Mouse (Mus musculus) gastrocnemius, postnatal 36 days (tissue): ENCODE measurements around the gene Edc3. TPM values are rescaled to one million over a fixed set of nuclear protein-coding genes. Genes with fewer than 3 reads are reported as not detected.

ENCODE experiments used
- DNase-seq, 2 experiments: peaks; one replicate each; pipeline ENCODE4 v3.0.0; 2022
- intact Hi-C: fragments of 180-260 bp; cut with DNase I; formaldehyde crosslinking; loops from one replicate; pipeline ENCODE4 v1.15.1; 2025
- total RNA-seq, 2 experiments: library from RNA; stranded (reverse); gene quantifications; 2 replicates each; pipeline ENCODE4 v1.2.3; 2021

The Edc3 gene
- total RNA-seq, 2 experiments from 2014 or later: 4.8 to 6.3 TPM

- DNase-seq: peak; percentile 72 to 78
- intact Hi-C loops: no loop called here
Observed at GRCm38 (mm10) chr9:57759289-57759688, 50.9 kb downstream of the Edc3 start.

DNA sequence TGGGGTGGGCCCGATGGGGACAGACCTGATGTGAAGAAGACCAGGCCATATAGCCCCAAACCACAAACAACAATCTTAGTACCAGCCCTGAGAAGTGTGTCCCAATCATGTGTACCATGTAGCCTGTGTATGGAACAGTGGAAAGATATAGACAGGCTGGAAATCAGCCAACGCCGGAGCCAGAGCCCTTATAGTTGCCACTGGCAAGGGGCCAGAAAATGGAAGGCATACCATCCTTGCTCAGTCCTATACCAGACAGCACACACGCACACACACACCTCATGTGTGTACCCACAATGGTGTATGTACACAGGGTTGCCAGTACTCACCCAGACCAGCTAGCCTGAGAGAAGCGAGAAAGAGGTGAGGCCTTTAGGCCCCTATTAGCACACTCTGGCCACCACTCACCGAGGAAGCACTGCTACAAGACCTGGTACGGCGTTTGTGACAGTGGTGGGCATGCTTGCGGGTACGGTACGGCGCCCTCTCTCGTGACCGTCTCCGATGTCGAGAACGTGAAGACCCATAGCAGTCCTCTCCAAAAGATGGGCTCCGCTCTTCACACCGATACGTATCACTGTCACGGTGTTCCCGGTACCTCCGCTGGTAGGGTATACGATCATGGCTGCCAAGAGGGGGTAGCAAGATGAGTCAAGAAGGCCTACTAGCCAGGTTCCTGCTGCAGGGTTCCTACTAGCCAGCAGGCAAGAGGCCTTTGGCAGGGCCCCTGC is 52.2 kb downstream of the Edc3 start:
- intact Hi-C loops: loop anchor here (5.0 to 10.0 kb wide), 2 partner anchors 223 to 234 kb away; partner anchors contain the start of gene Fam219b
- DNase-seq: no peak

DNA sequence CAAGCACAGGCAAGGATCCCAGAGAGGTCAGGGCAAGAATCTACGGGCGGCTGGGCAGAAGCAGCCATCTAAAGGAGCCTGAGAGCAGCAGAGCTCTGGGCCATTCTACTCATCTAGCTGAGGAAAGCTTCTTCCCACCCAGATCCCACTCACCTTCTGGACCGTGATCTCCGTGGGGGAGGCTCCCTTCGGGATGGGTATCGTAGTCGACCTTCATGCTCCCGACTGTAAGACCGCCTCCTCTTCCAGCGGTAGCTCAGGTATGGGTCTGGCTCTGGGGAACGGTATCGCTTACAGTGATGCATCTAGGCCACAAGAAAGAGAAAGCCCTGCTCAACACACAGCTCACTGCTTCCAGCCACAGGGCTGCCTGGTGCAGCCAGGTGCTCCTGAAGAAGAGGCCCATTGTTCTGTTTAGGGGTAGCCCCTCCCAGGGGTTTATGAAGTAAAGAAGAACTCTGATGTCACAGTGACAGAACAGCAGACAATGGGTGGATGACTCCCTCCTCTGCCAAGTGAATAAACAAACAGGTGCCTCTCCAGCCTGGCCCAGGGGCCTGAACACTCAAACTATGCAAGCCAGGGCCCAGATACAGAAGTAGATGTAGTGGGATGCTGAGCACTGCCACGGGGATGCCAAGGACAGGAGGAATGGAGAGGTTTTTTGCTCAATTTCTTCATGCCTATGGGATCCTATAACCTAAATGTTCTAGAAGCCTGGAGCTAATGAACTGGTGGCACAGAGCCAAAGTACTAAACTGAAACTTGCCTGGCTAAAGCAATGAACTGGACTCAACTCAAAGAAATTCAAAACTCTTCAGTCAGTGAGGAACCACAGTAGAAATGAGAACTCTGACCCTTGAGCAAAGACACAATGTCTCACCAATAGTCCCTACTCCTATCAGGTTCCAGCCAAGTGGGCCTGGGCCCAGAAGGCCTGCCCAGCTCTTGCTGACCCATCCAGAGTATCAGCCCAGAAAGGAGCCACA is 53.5 kb downstream of the Edc3 start:
- no peak for DNase-seq
- intact Hi-C loops: loop anchor here (5.0 to 10.0 kb wide), 2 partner anchors 225 to 233 kb away; partner anchors contain the start of gene Fam219b

GRCm38 (mm10) chr9:57762563-57762991 is 54.2 kb downstream of the Edc3 start:
- no peak for DNase-seq
- intact Hi-C loops: loop anchor here (5.0 to 10.0 kb wide), 2 partner anchors 225 to 232 kb away; partner anchors contain the start of gene Fam219b

- intact Hi-C loops: loop anchor here (5.0 to 10.0 kb wide), 2 partner anchors 227 to 230 kb away; partner anchors contain the start of gene Fam219b
Observed at GRCm38 (mm10) chr9:57764147-57764973, 56.0 kb downstream of the Edc3 start.

DNA sequence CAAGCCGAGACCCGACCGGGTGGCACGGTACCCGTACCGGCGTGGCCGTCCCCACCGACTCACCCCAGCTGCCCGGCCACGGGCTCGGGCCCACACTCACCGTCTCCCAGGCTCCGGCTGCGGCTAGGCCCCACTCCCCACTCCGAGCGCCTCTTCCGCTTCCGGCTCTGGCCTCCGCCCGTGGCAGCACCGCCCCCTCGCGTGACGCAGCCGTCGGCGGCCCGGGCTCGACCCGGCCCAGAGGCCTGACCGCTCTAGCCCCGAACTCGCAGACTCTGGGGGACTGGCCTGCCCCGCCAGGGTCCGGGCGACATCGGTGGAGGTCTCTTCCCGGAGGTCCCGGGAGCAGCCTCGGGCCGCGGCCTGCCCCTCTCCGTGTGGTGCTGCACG is 56.6 kb downstream of the Edc3 start:
- DNase-seq: peak; percentile 92 to 93
- intact Hi-C loops: loop anchor here (5.0 to 10.0 kb wide), 2 partner anchors 228 to 230 kb away; partner anchors contain the start of gene Fam219b

More at GRCm38 (mm10) chr9:57764147-57764973, 56.0 kb downstream of the Edc3 start:
- peak; percentile 64 to 70 for DNase-seq

DNA sequence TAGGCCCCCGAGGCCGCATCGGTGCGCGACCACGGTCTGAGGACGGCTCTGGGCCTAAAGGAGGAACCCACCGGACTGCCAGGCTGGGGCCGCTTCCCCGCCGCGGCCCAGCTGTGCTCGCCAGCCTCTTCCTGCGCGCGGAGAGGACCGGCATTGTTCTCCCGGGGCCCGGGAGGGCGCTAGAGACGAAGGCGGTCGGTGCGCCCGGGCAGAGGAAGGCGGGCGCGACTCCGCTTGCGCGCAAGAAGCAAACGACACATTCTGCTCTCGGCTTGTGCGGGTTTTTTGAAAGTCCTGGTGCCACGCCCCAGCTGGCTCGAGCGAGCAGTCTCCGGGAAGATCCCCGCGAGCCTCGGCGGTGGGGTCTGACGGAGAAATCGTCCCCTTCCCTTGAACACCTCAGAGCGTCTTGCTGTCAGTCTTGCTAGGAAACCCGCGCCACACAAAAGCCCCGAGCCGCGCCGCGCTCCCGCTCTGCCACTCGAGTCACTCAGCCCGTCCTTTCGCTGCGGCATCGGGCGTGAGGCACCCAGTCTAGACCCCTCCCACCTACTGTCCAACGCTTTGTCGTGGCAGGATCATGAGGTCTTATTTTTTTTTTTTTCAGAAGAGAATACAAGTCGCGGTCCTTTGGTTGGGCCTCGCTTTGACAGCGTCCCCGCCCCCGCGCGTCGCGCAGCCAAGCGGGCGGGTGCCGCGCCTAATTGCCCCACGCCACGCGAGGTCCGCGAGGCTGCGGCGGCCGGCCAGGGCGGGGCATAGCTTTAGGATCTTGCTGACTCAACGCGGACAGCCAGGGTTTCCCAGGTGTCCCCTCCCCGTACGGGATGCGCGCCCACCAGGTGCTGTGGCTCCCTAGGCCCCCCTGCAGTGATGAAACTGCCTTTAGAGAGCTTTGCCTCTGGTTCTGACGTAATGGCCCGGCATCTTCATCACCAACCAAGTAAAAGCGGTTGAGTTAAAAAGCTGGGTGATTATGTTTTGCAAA is 57.3 kb downstream of the Edc3 start, which contains the start of gene Clk3:
Gene Clk3, minus strand, starts transcription at position 497 of the 988 bp plus-strand sequence.
- peak in 1 of 2 experiments; percentile 60 for DNase-seq

DNA sequence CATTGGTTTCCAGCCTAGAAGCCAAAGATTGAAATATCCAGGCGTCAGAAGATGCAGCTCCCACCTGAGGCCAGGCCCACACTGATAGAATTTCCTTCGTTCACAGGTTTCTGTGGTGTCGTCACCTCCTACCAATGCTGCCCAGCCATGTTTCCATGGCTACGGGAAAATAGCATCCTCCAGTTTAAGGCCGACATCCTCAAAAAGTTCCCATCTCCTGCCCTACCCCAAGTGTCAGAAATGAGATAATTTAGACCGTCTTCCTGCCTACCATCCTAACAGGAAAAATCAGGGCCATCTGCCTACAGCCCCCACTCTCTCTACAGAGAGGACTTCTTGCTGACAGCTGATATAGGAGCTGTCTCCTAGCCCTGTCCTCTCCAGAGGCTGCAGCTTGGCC is 58.1 kb downstream of the Edc3 start:
- no peak for DNase-seq
- intact Hi-C loops: loop anchor here (10.0 kb wide), 1 partner anchor 228 kb away; no protein-coding TSS in a partner anchor

More for the DNA sequence above, 57.3 kb downstream of the Edc3 start, which contains the start of gene Clk3:
- intact Hi-C loops: loop anchor here (10.0 kb wide), 1 partner anchor 229 kb away; no protein-coding TSS in a partner anchor

DNA sequence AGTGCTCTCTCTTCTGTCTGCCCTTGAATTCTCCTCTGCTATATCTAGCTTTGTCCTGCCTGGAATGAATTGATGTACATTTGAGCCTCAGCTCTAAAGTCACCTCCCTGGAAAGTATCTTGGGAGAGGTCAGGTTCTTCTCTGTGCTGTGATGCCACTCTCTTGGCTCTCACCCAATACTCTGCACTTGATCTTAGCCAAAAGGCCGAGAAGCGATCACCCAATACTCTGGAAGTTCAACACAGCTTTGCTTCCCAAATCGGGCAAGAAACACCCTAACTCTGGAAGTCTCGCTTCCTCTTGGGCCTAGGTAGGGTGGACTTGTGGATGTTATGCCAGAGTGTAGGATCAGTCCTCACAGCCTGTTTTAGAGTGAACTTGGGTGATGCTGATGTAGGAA is 58.9 kb downstream of the Edc3 start:
- no peak for DNase-seq
- intact Hi-C loops: loop anchor here (10.0 kb wide), 1 partner anchor 228 kb away; no protein-coding TSS in a partner anchor

DNA sequence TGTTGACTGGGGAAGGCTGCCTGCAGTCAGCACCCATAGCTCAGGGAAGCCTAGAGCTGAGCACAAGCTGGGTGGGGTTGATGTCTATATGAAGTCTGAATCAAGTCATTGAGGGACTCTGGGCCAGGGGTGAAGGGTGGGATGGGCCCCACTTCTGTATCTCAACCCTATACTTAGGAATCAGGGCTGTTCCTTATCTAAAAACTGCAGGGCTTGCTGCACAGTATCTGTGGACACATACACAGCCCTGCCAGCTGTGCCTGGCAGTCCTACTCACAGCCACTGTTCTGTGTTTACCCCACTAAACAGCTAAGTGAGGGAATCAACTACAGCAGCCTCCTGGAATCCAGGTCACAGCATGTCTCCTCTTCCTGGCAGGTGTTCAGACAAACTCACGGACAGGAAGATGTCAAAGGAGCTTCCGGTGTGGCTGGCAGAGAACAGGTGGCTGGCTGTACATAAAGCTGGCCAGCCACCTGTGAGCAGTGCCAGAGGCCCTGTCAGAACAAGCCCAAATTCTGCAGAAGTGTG is 61.3 kb downstream of the Edc3 start:
- intact Hi-C loops: loop anchor here (5.0 to 10.0 kb wide), 2 partner anchors 68 to 225 kb away; partner anchors contain the start of gene Arid3b
- no peak for DNase-seq

DNA sequence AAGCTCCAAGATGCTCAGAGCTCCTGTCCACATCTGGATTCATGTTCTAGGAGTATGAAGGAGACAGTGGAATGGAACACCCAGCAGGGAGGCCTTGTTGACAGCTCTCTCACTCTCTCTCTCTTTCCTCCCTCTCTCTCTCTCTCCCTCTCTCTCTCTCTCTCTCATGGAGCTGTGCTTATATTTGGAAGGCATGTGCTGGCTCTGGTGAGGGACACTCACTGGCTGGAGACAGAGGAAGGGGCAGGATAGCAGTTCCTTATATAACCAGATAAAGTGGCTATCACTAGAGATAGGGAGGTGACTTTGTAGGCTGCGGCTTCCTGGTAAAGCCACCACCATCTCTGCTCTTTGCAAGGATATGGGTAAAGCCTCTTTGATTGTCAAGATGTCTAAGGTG is 61.9 kb downstream of the Edc3 start:
- no peak for DNase-seq
- intact Hi-C loops: loop anchor here (5.0 kb wide), 1 partner anchor 67 kb away; the partner anchor contains the start of gene Arid3b

- DNase-seq: no peak
Observed at GRCm38 (mm10) chr9:57770836-57771235, 62.5 kb downstream of the Edc3 start.

DNA sequence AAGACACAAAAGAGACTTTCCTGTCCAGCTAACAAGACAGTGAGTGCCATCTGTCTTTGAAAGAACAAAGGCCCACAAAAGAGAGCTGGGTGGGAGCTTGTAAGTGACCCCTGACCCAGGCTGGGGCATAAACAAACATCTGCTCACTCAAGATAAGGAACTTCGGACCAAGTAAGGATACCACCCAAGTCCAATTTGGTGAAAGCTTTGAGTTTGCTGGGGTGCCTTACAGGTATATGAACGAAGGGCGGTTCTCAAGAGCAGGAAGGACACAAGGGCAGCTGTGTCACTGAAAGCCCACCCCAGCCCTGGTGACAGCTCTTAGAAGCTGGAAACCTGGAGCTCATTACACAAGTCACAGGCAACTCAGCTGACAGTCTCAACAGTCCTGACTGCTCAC is 65.4 kb downstream of the Edc3 start:
- no peak for DNase-seq
- intact Hi-C loops: loop anchor here (5.0 kb wide), 1 partner anchor 64 kb away; the partner anchor contains the start of gene Arid3b

More at GRCm38 (mm10) chr9:57770836-57771235, 62.5 kb downstream of the Edc3 start:
- intact Hi-C loops: loop anchor here (5.0 kb wide), 1 partner anchor 66 kb away; the partner anchor contains the start of gene Arid3b

DNA sequence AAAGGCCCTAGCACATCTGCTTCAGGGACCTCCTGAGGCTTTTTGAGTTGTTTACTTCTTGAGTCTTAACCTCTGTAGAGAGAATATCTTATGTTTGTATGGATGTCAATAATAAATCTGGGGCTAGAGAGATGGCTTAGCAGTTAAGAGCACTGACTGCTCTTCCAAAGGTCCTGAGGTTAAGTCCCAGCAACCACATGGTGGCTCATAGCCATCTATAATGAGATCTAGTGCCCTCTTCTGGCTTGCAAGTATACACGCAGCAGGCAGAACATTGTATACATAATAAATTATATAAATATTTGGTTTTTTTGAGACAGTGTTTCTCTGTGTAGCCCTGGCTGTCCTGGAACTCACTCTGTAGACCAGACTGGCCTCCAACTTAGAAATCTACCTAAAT is 65.8 kb downstream of the Edc3 start:
- intact Hi-C loops: loop anchor here (5.0 kb wide), 1 partner anchor 63 kb away; the partner anchor contains the start of gene Arid3b

DNA sequence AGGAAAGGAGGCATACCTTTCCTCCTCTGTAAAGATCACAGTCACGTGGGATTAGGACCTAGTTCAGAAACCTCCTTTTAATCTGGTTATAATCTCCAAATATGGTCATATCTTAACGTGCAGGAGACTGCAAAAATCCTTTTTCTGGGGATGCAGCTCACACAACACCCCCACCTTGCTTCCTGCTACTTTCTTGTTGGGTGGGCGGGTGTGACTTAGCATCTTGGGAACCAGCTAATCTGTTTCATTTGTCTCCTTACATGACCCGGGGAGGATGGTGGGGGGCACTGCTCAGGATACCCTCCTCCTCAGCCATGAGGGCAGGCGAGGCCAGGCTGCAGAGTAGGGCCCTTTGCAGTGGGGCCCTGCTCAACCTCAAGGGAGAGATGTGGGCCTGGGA is 66.7 kb downstream of the Edc3 start:
- intact Hi-C loops: no loop called here
- DNase-seq: no peak

More for the DNA sequence above, 65.8 kb downstream of the Edc3 start:
- DNase-seq: no peak

DNA sequence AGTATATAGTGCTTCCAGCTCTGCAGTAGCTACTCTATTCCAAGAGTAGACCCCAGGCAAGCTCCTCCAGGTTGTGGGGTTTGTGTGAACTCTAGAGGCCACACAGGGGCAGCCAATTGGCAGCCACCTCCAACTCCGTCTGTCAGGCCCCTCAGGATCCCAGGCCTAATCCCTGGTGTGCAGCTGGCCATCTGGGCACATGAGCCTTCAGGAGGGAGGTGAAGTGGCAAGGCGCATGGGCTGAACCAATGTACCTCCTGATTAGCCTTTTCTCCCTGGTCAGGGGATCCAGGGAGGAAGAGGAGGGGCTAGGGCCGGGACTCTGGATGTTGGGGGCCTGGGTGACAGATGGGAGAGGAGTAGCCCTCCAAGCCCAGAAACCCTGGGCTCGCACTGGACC is 67.4 kb downstream of the Edc3 start:
- intact Hi-C loops: no loop called here
- no peak for DNase-seq

- intact Hi-C loops: no loop called here
- no peak for DNase-seq
Observed at GRCm38 (mm10) chr9:57782656-57783055, 74.3 kb downstream of the Edc3 start.

GRCm38 (mm10) chr9:57789733-57790132 is 81.4 kb downstream of the Edc3 start:
- intact Hi-C loops: no loop called here

More at GRCm38 (mm10) chr9:57789733-57790132, 81.4 kb downstream of the Edc3 start:
- no peak for DNase-seq
